Mouse (Mus musculus): Measurements from ENCODE around the gene Csk. TPM values are rescaled to one million over a fixed set of nuclear protein-coding genes. Genes with fewer than 3 reads are reported as not detected.

Gene Csk
- polyA plus RNA-seq, 1 experiment from 2014 or later, result 29.0 TPM

DNA sequence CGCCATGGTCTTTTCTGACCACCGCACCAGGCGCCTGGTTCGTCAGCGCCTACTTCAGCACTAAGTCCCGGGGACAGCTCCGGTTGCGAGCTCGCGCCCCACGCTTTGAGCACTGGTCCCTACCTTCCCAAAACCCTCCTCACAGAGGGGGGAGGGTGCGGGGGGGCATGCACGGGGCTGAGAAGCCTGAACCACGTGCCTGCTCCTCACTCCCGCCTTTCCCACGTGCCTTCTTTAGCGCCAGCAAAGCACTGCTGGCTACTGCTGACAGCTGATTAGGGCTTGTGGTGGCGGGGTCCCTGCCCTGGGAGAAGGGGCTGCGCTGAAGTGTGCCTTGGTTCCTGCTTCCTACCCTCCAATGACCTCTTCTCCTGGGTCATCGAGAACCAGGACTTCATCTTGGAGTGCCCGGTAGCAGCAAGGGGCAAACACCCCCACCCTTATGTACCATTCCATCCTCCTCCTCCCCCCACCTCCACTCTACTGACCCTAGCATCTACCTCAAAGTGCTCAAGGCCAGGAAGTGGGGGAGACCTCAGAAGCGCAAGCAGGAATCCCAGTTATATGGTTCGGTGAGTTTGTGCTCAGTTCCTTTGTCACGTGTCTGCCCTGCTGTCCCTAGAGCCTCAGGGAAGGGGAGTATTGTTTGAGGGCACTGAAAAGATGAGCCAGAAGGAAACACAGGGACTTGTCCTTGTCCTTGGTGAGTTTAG lies 47.1 kb downstream of the Csk start, which contains the start of gene Cplx3:
TSS of gene Cplx3 (minus strand) at position 143 of the 713 bp plus-strand sequence.
- Histone ChIP-seq H3K4me1 (replicated peaks) (peaks cover 8% of the 10 kb centered on the region; the same call in 1 of the 2 replicates), H3K36me3 (no peaks in the 10 kb centered on the region), H3K9ac (no peak within 1 kb of the TSS), H3K27ac (no peak within 1 kb of the TSS), H3K9me3 (no peaks in the 10 kb centered on the region), H3K4me3 (replicated peaks) (no peak within 1 kb of the TSS), H3K4me2 (replicated peaks) (peak within 1 kb of the TSS; percentile 27; the same call in 1 of the 2 replicates), H3K27me3 (replicated peaks) (peaks cover 20% of the 10 kb centered on the region)
- peak; percentile 61; the same call in 1 of the 2 replicates for ATAC-seq
- WGBS, result 8% methylated on average over 24 of the region's 24 CpGs

GRCm38 (mm10) chr9:57605503-57605902 lies 47.9 kb downstream of the Csk start:
- no peak overlapping the region for H3K9ac ChIP-seq
- H3K4me3 ChIP-seq (replicated peaks), result no peak overlapping the region
- H3K27ac ChIP-seq, result no peak overlapping the region
- peaks cover 15% of the 10 kb centered on the region for H3K4me1 ChIP-seq (replicated peaks)
- 16% methylated on average over 9 of the region's 9 CpGs for WGBS
- H3K36me3 ChIP-seq, result no peaks in the 10 kb centered on the region
- H3K4me2 ChIP-seq (replicated peaks), result no peak overlapping the region
- peaks cover 20% of the 10 kb centered on the region for H3K27me3 ChIP-seq (replicated peaks)
- ATAC-seq, result no peak
- H3K9me3 ChIP-seq, result no peaks in the 10 kb centered on the region

DNA sequence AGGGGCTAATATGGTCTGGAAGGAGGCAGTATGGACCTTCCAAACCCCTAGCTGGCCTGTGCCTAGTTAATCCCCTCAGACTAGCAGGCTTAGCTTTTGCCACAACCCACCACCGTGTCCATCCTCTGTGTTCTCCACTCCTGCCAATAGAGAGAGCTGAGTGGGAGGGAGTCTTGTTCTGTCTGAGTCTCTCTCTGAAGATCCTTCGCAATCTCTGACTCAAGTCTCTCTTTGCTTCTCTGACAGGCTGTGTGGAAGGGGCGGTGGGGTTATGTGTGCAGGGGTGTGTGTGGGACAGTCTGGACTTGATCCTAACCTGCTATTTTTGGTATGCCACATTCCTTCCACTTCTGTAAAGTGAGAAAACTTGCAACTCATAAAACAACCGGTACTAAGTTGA lies 48.6 kb downstream of the Csk start:
- no peak for ATAC-seq
- H3K27ac ChIP-seq, result no peak overlapping the region
- H3K36me3 ChIP-seq, result no peaks in the 10 kb centered on the region
- H3K4me2 ChIP-seq (replicated peaks), result no peak overlapping the region
- H3K27me3 ChIP-seq (replicated peaks), result peaks cover 20% of the 10 kb centered on the region
- peaks cover 16% of the 10 kb centered on the region for H3K4me1 ChIP-seq (replicated peaks)
- H3K9me3 ChIP-seq, result no peaks in the 10 kb centered on the region
- H3K4me3 ChIP-seq (replicated peaks), result no peak overlapping the region
- WGBS, result 78% methylated on average over 4 of the region's 4 CpGs
- no peak overlapping the region for H3K9ac ChIP-seq

DNA sequence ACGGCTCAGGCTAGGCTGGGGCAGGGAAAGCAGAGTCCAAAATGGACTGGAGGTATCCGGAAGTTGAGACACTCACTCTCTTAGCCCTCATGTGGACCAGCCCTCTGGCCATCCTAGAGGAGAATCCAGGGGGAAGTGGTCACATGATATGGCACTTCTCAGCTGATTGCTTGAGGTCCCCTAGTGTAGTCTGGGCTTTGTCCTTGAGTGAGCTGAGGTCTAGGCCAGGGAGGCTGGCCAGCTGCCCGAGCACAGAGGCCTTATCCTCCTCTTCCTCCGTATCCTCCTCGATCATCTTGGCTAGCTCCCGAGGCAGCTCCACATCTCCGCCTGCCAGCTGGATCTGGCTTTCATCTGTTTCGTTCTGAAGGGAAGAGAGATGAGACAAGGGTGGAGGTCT lies 51.3 kb downstream of the Csk start:
- Histone ChIP-seq H3K27ac (no peak overlapping the region), H3K4me2 (replicated peaks) (no peak overlapping the region), H3K27me3 (replicated peaks) (peaks cover 17% of the 10 kb centered on the region), H3K4me3 (replicated peaks) (no peak overlapping the region), H3K9me3 (no peaks in the 10 kb centered on the region), H3K36me3 (no peaks in the 10 kb centered on the region), H3K9ac (no peak overlapping the region), H3K4me1 (replicated peaks) (peaks cover 23% of the 10 kb centered on the region)
- no peak for ATAC-seq
- WGBS, result 57% methylated on average over 8 of the region's 8 CpGs

DNA sequence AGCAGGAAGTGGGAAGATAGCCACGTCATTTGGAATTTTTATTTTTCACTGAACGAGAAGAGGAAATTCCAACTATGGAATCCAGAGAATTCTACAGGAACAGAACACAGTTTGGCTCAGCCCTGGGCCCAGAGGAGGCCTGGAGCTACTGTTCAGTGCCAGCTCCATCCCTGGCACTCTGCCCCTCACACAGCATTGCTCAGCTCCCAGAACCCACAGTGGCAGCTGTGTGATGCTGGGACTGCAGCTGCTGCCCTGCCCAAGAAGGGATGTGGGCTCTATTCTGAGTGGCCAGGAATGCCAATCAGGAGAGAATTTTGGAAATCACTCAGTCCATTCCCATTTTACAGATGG lies 52.1 kb downstream of the Csk start:
- Histone ChIP-seq H3K27me3 (replicated peaks) (peaks cover 14% of the 10 kb centered on the region), H3K4me3 (replicated peaks) (no peak overlapping the region), H3K9ac (no peak overlapping the region), H3K4me1 (replicated peaks) (peaks cover 23% of the 10 kb centered on the region), H3K36me3 (no peaks in the 10 kb centered on the region), H3K27ac (0 out of 2 replicates have a peak overlapping the region, but pooled peaks have one; percentile 1), H3K9me3 (no peaks in the 10 kb centered on the region), H3K4me2 (replicated peaks) (no peak overlapping the region)
- 15% methylated on average over 2 of the region's 2 CpGs for WGBS
- peak; percentile 22; the same call in 1 of the 2 replicates for ATAC-seq

- Histone ChIP-seq H3K4me1 (replicated peaks) (peaks cover 23% of the 10 kb centered on the region), H3K27ac (peak overlapping the region; percentile 18; the same call in 1 of the 2 replicates), H3K4me2 (replicated peaks) (0 out of 2 replicates have a peak overlapping the region, but pooled peaks have one; percentile 3), H3K9me3 (no peaks in the 10 kb centered on the region), H3K9ac (no peak overlapping the region), H3K4me3 (replicated peaks) (no peak overlapping the region), H3K36me3 (no peaks in the 10 kb centered on the region), H3K27me3 (replicated peaks) (peaks cover 9% of the 10 kb centered on the region; the same call in 1 of the 2 replicates)
- peak; percentile 92 for ATAC-seq
- 5% methylated on average over 3 of the region's 3 CpGs for WGBS
Observed at GRCm38 (mm10) chr9:57600620-57601352, 52.6 kb downstream of the Csk start.

DNA sequence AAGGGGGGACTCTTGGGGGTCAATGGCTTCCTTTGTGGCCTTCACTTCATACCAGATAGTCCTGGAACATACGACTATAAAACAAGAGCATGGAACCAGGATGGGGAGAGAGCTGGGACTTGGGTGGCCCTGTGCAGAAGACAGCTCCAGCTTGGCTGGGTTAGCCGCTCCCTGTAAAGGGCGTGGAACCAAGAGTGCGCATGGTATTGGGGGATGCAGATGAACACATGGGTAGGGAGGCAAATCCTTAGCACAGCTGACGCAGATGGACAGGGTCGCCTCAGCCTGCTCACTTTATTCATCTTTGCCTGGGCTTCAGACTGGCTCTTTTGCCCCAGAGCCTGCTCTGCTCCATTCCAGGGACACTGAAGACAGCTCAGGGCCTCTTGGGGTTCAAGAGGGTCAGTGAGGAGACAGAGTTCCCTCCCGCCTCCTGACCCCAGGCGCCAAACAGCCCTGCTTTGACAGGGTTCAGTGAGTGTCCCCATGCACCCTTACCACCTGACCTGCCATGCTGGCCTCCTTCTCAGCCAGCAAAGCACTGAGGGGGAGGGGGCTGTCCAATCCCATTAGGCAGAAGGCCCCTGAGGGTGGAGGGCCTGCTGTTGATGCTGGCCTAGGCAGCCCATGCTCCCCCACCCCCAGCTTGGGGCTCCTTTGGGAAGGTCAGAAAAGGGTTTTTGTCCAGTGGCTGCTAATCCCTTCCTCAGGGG lies 54.4 kb downstream of the Csk start:
- Histone ChIP-seq H3K9me3 (no peaks in the 10 kb centered on the region), H3K27me3 (replicated peaks) (no peaks in the 10 kb centered on the region), H3K9ac (no peak overlapping the region), H3K36me3 (peaks cover 2% of the 10 kb centered on the region; the same call in 1 of the 2 replicates), H3K4me2 (replicated peaks) (no peak overlapping the region), H3K4me1 (replicated peaks) (peaks cover 23% of the 10 kb centered on the region), H3K4me3 (replicated peaks) (no peak overlapping the region), H3K27ac (no peak overlapping the region)
- WGBS, result 61% methylated on average over 8 of the region's 8 CpGs
- no peak for ATAC-seq

- 27% methylated on average over 4 of the region's 4 CpGs for WGBS
- Histone ChIP-seq H3K9me3 (no peaks in the 10 kb centered on the region), H3K4me3 (replicated peaks) (no peak overlapping the region), H3K4me1 (replicated peaks) (peaks cover 23% of the 10 kb centered on the region), H3K4me2 (replicated peaks) (no peak overlapping the region), H3K27me3 (replicated peaks) (no peaks in the 10 kb centered on the region), H3K27ac (no peak overlapping the region), H3K36me3 (peaks cover 8% of the 10 kb centered on the region; the same call in 1 of the 2 replicates), H3K9ac (no peak overlapping the region)
- ATAC-seq, result no peak
Observed at GRCm38 (mm10) chr9:57597929-57598382, 55.5 kb downstream of the Csk start.

DNA sequence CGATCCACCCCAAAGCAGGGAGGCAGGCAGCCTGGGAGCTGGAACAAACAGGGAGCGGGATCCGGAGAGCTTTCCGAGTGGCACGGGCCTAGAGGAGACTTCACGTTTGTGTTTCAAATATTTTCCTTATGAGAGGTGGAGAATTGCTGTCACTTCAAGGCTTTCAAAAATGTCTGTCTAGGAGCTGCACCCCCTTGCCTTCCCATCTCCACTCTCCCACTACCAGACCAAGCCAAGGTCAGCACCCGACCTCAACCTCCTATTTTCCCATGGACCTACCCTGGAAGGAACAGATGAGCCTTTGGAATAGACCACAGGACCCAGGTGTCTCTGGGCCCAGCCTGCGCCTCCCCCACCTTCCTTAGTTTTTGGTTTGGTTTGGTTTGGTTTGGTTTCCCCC lies 56.2 kb downstream of the Csk start:
- no peak overlapping the region for H3K27ac ChIP-seq
- no peak overlapping the region for H3K4me3 ChIP-seq (replicated peaks)
- no peaks in the 10 kb centered on the region for H3K9me3 ChIP-seq
- H3K27me3 ChIP-seq (replicated peaks), result no peaks in the 10 kb centered on the region
- no peak overlapping the region for H3K9ac ChIP-seq
- H3K4me2 ChIP-seq (replicated peaks), result no peak overlapping the region
- no peak for ATAC-seq
- WGBS, result 87% methylated on average over 8 of the region's 8 CpGs
- H3K36me3 ChIP-seq, result peaks cover 10% of the 10 kb centered on the region; the same call in 1 of the 2 replicates
- peaks cover 23% of the 10 kb centered on the region for H3K4me1 ChIP-seq (replicated peaks)

DNA sequence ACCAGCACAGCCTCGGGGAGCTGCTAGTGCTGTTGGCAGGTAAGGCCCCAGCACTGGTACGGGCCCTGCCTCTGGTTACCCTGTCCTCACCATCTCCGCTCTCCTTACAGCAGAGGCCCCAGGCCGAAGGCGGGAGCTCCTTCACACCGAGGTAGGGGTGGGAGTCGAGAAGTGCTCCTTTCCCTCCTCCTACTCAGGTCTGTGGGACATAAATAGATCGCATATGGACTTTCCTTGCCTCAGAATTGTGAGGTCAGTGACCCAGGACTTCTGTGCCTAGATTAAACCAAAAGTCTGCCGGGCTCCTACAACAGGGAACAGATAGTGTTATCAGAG lies 59.3 kb downstream of the Csk start:
- ATAC-seq, result no peak
- H3K9ac ChIP-seq, result no peak overlapping the region
- no peaks in the 10 kb centered on the region for H3K27me3 ChIP-seq (replicated peaks)
- H3K9me3 ChIP-seq, result no peaks in the 10 kb centered on the region
- 68% methylated on average over 9 of the region's 9 CpGs for WGBS
- H3K27ac ChIP-seq, result no peak overlapping the region
- peaks cover 12% of the 10 kb centered on the region; the same call in 1 of the 2 replicates for H3K36me3 ChIP-seq
- H3K4me1 ChIP-seq (replicated peaks), result peaks cover 4% of the 10 kb centered on the region; the same call in 1 of the 2 replicates
- H3K4me2 ChIP-seq (replicated peaks), result no peak overlapping the region
- H3K4me3 ChIP-seq (replicated peaks), result no peak overlapping the region

GRCm38 (mm10) chr9:57593454-57594173 lies 59.8 kb downstream of the Csk start:
- H3K9ac ChIP-seq, result no peak overlapping the region
- WGBS, result 63% methylated on average over 12 of the region's 12 CpGs
- no peaks in the 10 kb centered on the region for H3K9me3 ChIP-seq
- peaks cover 5% of the 10 kb centered on the region for H3K4me1 ChIP-seq (replicated peaks)
- H3K27me3 ChIP-seq (replicated peaks), result no peaks in the 10 kb centered on the region
- peaks cover 12% of the 10 kb centered on the region; the same call in 1 of the 2 replicates for H3K36me3 ChIP-seq
- no peak overlapping the region for H3K4me2 ChIP-seq (replicated peaks)
- ATAC-seq, result no peak
- no peak overlapping the region for H3K4me3 ChIP-seq (replicated peaks)
- no peak overlapping the region for H3K27ac ChIP-seq
